Mouse (Mus musculus): ENCODE results near the gene Vmn1r72. TPM values are rescaled to one million over a fixed set of nuclear protein-coding genes. Genes with fewer than 3 reads are reported as not detected.
"Not testable (repeated sequence)": the region's sequence is repeated elsewhere in the genome, so short reads cannot be mapped to it uniquely, and the experiment has no call there.

Vmn1r72 gene
- not detected in 2 replicates for polyA plus RNA-seq (2015; fragmentation: Nextera tagmentation; extraction: Ambion mirVana)

DNA sequence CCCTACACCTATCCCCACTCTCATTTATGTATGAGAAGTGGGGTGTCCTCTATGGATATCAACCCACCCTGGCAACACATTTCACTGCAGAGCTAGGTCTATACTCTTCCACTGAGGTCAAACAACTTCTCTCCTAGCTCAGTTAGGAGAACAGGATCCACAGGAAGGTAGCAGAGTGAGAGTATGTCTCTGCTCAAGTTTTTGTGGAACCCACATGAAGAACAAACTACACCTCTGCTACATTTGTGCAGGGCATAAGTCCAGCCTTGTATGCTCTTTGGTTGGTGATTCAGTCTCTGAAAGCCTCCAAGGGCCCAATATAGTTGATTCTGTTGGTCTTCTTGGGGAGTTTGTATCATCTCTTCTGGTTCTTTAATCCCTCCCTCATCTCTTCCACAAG is at the start of gene Vmn1r72:
TSS of gene Vmn1r72 (minus strand) at position 101 of the 400 bp plus-strand sequence.
- H3K9me3 ChIP-seq = peaks cover 23% of the 10 kb centered on the region
- H3K36me3 ChIP-seq = not testable (repeated sequence)

DNA sequence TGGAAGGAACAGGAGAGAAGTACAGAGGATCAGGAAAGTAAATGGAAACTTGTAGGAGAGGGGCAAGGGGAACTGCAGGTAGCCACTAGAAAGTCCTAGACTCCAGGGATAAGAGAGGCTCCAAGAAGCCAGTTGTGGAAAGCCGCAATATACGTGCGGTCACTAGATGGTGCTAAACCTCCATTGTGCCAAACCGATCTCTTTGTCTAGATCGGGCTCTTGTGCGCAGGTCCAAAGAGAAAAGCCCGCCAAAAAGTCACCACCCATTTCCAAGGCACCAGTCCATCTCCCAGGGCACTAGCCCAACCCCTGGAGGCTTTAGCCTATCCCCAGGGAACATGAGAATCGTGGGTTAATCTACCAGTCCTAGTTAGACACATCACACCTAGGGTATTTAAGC is 62.9 kb downstream of the Vmn1r72 start:
- H3K27ac ChIP-seq (replicated peaks); H3K36me3 ChIP-seq; H3K9ac ChIP-seq; H3K4me2 ChIP-seq; H3K4me1 ChIP-seq; H3K9me3 ChIP-seq; H3K4me3 ChIP-seq; ATAC-seq (ENCODE audit: extremely low read depth, insufficient number of reproducible peaks, low FRiP score, low TSS enrichment); H3K27me3 ChIP-seq (replicated peaks): not testable (repeated sequence)
- WGBS = 4% methylated on average over 8 of the region's 8 CpGs

More for the DNA sequence above, at the start of gene Vmn1r72:
- not testable (repeated sequence) for ATAC-seq (ENCODE audit: extremely low read depth, insufficient number of reproducible peaks, low FRiP score, low TSS enrichment); H3K4me2 ChIP-seq; H3K4me3 ChIP-seq; H3K9ac ChIP-seq; H3K27me3 ChIP-seq (replicated peaks); H3K4me1 ChIP-seq; H3K27ac ChIP-seq (replicated peaks)

Other genes with a start within 250 kb of the Vmn1r72 start
- gene Zscan4-ps2, start 165.8 kb downstream of the Vmn1r72 start, polyA plus RNA-seq (2015; fragmentation: Nextera tagmentation; extraction: Ambion mirVana) = not detected in 2 replicates
- gene Zscan4-ps3, start 70.8 kb downstream of the Vmn1r72 start, polyA plus RNA-seq (2015; fragmentation: Nextera tagmentation; extraction: Ambion mirVana) = not detected in 2 replicates
- not detected in 2 replicates for gene Vmn1r73, start 50.1 kb upstream of the Vmn1r72 start, polyA plus RNA-seq (2015; fragmentation: Nextera tagmentation; extraction: Ambion mirVana)
- gene Vmn1r74, start 153.8 kb upstream of the Vmn1r72 start, polyA plus RNA-seq (2015; fragmentation: Nextera tagmentation; extraction: Ambion mirVana) = not detected in 2 replicates
- not detected in 2 replicates for gene Vmn1r75, start 194.5 kb upstream of the Vmn1r72 start, polyA plus RNA-seq (2015; fragmentation: Nextera tagmentation; extraction: Ambion mirVana)